Mouse (Mus musculus) retina, adult 2 months (tissue): Measurements from ENCODE around the gene Hoxb4.

ENCODE experiments used
- DNase-seq: peaks from one replicate; pipeline ENCODE4 v3.0.0-alpha.2; 2012; ENCODE audit warnings: low read depth, low spot score

Gene Hoxb4

DNA sequence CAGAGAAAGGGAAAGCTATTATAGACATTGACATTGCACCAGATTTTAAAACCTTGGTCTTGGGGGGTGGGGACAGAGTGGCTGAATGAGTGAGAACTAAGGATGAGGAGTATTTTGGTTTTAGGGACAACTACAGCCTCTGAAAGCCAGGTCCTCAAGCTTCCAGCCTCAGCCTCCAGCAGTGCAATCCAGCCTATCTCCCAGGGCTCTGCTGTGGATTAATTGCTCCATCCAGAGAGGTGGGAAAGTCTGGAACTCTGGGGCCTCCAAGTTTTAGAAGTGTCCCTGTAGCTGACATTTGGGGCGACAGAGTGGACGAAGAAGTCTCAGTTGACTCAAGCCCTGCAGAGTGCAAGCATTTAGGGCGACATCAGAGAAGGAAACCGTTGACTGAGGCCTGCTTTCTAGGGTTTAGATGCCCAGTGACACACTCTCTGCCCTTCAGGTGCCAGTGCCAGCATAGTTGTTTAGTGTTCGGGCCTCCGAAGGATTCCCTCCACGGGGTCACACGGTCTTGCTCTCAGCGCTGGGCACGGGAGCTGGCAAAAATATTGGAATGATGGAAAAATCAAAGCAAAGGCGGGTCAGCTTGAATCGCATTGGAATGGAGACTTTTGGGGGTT lies 4.2 kb upstream of the Hoxb4 start:
- DNase-seq, result no peak

DNA sequence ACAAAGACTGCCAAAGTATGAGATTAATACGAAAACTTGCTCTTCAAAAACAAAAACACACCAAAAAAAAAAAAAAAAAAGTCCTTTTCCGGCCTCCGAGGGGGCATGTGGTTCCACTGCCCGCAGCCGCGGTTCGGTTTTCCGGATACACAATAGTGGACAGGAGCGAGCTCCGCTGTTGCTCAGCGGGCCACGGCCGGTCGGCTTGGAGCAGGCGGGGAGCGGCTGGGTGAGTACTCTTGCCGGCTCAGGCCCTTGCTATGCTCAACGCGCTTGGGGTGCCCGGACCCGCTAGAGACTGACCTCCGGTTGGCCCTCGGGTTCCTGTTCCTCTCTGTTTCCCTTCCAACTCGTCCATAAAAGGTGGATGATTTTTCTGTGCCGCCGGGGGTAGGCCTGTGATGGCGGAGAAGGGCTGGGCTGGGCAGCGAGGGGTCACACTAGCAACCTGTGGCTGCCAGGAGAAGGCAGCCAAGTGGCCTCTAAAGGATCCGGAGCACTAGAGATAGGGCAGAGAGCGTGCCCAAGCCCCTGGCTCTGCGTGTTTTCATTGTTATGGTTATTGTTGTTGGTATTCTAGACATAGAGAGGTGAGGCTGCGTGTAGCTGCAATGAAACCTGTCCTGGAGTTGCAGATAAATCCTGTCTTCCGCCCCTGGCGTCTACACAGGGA lies 3.3 kb upstream of the Hoxb4 start:
- no peak for DNase-seq

DNA sequence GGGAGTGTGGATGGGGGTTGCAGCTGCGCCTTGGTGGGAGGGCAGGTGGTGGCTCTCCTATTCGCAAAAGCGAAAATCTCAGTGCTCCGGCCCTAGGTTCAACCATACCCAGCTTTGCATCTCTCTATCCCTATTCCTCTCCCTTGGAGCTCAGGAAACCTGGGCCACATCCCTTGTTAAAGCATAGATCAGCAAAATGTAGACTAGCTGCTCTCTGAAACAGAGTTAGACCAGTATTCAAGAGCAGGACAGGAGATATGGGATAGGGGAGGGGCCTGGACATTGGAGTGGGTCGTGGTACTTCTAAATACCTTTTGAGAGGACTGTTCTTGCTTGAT lies 2.8 kb upstream of the Hoxb4 start:
- DNase-seq, result no peak

- DNase-seq, result no peak
These were observed 1.1 kb upstream of the Hoxb4 start for GRCm38 (mm10) chr11:96316696-96317607.

GRCm38 (mm10) chr11:96318368-96319070 lies 452 bp downstream of the Hoxb4 start:
- DNase-seq, result no peak

- DNase-seq, result no peak
These were observed 1.2 kb downstream of the Hoxb4 start for GRCm38 (mm10) chr11:96319071-96319902.

DNA sequence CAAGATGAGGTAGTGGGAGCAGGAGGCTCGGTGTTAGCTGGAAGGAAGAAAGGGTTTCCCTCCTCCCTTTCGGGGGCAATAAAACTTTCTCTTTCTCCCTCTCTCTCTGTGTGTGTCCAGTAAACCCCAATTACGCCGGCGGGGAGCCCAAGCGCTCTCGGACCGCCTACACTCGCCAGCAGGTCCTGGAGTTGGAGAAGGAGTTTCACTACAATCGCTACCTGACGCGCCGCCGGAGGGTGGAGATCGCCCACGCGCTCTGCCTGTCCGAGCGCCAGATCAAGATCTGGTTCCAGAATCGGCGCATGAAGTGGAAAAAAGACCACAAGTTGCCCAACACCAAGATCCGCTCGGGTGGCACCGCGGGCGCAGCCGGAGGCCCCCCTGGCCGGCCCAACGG lies 1.8 kb downstream of the Hoxb4 start:
- no peak for DNase-seq

GRCm38 (mm10) chr11:96320688-96321087 lies 2.6 kb downstream of the Hoxb4 start:
- no peak for DNase-seq

GRCm38 (mm10) chr11:96321846-96322245 lies 3.8 kb downstream of the Hoxb4 start:
- no peak for DNase-seq

DNA sequence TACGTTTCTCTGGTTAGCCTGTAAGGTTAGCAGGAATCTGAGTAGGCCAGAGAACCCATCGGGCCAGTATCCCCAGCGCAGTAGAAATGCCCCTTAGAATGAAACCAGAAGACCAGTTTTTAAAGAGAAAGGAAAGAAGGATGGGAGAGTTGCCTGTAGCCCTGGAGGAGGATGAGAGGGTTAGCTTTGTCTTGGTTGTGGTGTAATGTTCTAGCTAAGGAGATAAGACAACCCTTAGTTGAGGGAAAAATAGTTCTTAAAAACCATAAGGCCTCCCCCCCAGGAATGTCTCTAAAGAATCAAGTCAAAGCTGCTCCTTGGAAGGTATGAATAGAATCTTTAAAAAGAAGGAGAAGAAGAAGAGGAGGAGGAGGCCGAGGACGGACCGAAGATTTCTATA lies 4.7 kb downstream of the Hoxb4 start:
- DNase-seq, result no peak

DNA sequence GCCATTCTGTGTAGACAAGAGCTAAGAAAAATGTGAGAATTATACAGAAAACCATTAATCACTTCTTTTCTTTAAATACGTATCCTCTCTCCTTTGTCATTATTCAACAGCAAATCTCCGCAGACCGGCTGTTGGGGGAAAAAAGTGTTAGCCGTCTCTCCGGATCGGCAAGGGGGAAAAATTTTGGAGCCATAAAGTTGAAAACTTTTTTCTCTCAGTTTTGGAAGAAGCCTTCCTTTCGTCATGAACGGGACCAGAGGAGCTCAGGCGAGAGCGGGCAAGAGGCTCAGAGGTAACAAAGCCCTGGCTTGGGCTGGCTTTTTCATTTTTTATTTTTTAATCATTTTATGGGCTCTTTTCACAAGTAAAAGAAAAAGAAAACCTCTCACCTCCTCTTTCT lies 5.1 kb downstream of the Hoxb4 start, which contains the start of gene Hoxb3:
Gene Hoxb3, plus strand, starts transcription at position 173 of the 400 bp plus-strand sequence.
- no peak for DNase-seq

- no peak for DNase-seq
These were observed 6.1 kb downstream of the Hoxb4 start for GRCm38 (mm10) chr11:96324125-96324524.

GRCm38 (mm10) chr11:96324965-96325364 lies 6.9 kb downstream of the Hoxb4 start:
- no peak for DNase-seq

- no peak for DNase-seq
These were observed 7.7 kb downstream of the Hoxb4 start for GRCm38 (mm10) chr11:96325747-96326212.

DNA sequence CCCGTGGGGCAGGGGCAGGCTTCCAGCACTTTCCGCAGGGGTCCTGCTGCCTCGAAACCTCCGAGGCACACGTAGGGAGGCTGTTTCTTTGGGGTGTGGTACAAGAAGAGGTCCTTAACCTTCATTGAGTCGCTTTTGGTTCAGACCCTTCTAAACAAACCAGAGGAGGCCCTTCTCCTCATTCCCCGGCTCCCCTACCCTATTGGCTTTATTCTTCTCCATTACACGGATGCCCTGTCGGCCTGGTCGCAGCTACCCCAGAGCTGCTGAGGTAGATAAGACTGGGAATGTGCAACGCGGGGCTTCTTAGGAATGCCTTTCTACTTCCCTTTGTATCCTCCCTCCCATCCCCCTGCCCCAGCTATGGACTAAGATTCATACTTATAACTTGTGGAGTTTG lies 8.6 kb downstream of the Hoxb4 start:
- no peak for DNase-seq

GRCm38 (mm10) chr11:96327122-96327521 lies 9.1 kb downstream of the Hoxb4 start:
- DNase-seq, result no peak

DNA sequence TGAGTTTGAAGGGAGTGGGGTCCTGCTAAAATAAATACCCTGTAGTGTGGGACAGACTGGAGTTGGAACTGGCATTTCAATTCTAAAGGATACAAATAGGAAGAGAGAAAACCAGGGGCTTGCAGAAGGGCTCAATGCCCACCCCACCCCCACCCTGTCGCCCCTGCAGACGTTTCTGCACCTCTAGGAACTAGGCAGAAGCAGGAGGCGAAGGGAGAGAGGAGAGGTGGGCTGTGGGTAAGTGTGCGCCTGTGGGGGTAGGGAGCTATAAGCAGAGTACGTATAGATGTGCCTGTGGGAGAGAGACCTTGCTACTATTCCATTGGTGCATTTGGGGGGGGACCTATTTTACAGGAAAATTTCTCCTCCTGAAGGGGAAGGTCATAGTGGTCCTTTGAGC lies 9.7 kb downstream of the Hoxb4 start:
- DNase-seq, result no peak

GRCm38 (mm10) chr11:96328605-96329004 lies 10.5 kb downstream of the Hoxb4 start:
- DNase-seq, result no peak

- no peak for DNase-seq
These were observed 14.0 kb downstream of the Hoxb4 start for GRCm38 (mm10) chr11:96332105-96332504.

GRCm38 (mm10) chr11:96332618-96333032 lies 14.6 kb downstream of the Hoxb4 start:
- no peak for DNase-seq
